Mouse (Mus musculus): ENCODE measurements around the gene Cetn2.

Gene Cetn2

DNA sequence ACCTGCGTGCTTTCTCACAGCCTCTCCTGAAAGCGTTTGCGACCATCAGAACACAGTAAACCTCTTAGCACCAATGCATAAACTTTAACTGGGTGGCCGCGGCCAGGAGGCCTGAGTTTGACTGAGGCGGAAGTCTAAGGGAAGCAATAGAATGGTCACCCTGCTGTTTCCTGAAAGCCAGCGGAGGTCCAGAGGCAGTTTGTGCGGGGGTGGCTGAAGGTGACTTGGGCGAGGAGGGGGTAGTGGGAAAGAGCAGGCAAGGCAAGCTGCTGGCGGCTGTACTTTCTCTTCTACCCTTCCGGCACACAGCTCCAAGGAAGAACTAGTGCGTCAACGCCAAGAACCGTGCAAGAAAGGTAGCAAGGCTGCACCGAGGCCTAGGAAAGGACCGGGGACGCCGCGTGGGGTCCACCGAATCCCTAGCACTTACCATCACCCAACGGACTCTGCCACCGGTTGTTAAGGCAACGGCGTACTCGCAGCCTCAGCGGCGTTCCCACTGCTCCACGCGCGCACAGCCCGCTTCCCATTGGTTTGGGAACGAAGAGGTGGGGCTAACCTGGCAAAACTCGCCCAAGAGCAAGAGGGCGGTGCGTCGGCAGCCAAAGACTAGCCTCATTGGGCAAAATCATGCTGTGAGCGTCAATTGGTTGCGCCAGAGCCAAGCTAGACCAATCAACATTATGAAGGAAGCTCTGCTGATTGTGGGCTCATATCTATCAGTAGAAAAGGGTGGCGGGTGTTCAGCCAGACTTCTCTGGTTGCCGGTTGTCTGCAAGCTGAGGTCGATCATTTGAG is at the start of gene Cetn2, which contains the start of gene Nsdhl:
Gene Cetn2 (minus strand): TSS at position 528 of the 798 bp plus-strand sequence.
Gene Nsdhl (plus strand): TSS at position 674 of the 798 bp plus-strand sequence.
- CTCF ChIA-PET, result no interaction called here

DNA sequence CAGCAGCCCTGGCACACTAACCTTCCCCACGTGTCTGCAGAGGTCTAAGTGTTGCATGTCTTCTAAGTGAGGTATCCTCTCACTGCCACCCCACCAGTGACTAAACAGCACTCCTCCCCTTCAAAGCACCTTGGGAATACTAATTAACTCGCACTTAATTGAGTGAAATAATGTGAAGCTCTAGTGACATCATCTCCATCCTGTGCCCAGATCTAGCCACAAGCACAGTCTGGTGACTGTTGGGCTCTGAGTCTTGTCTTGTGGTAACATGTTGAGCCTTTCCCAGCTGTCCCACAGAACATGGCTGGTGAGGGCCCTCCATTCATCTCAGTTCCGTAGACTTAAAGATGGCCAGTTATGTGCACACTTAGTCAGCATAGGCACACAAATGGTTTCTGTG is 44.5 kb upstream of the Cetn2 start:
- CTCF ChIA-PET, result no interaction called here

DNA sequence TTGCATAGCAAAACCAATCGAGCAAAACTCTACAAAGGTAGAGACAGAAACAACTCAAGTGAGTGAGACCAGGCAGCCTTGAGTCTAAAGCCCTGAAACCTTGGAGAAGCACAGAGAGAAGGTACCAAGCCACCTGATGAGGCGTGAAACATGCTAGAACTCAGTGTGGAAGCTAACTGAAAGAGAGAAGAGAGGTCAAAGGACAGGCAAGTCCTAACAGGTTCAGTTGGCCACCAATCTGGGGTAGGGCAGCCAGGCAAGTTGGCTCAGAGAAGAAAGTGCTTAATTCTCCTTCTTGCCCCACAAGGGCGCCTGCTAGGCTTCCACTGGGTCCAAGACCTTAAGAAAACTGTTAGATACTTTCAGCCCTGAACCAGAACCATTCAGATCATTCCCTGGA is 43.3 kb upstream of the Cetn2 start:
- CTCF ChIA-PET, result no interaction called here

- CTCF ChIA-PET, result no interaction called here
Measured at GRCm38 (mm10) chrX:72960431-72960830, 42.2 kb upstream of the Cetn2 start.

DNA sequence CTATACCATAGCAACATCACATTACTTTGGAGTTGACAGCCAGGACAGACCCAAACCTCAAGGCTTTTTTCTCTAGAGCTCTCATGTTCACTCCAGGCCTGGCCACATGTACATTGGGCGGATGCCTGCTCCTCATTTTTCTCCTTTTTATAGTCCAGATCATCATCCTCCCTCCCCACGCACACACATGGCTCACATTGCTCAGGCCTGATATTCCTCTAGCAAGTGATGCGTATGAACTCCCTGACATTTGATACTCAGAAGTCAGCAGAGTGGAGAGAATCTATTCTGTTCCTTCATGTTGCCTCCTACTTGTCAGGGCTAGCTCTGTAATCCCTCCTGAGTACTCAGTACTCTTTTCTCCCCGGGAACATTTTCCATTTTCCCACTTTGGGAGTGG is 38.3 kb upstream of the Cetn2 start:
- CTCF ChIA-PET, result no interaction called here

DNA sequence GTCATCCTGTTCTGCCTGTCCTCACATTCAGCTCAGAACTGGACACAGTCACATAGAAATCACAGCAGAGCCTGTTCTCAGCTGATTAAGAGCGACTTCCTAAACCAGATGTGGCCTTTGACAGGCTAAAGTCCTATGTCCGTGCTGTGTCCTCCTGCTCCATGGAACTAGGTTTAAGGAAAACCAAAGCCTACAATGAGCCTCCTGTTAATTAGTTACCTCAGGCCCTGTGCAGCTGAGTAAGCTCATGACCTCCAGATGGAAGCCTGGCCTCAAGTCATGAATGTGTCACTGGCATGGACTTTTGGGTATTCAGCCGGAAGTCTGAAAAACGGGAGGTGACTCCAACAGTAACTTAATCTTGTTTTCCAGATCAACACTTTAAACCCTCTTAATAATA is 35.3 kb upstream of the Cetn2 start:
- CTCF ChIA-PET, result no interaction called here

DNA sequence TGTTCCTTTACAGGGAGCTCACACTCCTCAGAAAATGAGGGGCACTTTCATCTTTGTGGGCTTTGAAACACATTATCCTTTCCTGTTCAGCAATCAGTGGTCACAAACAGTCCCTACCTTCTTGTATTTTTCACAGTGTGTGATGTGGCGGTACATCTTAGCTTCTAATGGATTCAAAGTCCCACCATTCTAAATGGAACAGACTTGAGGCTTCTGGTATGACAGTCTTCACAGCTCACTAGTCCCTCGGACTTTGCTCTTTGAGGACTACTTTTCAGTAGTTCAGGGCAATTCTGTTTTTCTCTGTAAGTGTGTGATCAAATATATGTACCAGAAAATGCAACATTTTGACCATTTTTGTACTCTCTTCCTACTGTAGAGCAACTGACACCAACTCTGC is 3.2 kb upstream of the Cetn2 start:
- CTCF ChIA-PET, result interaction anchor here (0.6 kb wide), 1 partner anchor 15 kb away, joined by 3 read pairs; no protein-coding TSS in a partner anchor

- CTCF ChIA-PET, result no interaction called here
Measured at GRCm38 (mm10) chrX:72918682-72919059, 460 bp upstream of the Cetn2 start.

GRCm38 (mm10) chrX:72911611-72912010 is 6.6 kb downstream of the Cetn2 start:
- CTCF ChIA-PET, result no interaction called here

GRCm38 (mm10) chrX:72908404-72908741 is 9.8 kb downstream of the Cetn2 start:
- CTCF ChIA-PET, result no interaction called here

GRCm38 (mm10) chrX:72907619-72908403 is 10.4 kb downstream of the Cetn2 start:
- CTCF ChIA-PET, result no interaction called here

- CTCF ChIA-PET, result no interaction called here
Measured at GRCm38 (mm10) chrX:72902530-72902929, 15.7 kb downstream of the Cetn2 start.

DNA sequence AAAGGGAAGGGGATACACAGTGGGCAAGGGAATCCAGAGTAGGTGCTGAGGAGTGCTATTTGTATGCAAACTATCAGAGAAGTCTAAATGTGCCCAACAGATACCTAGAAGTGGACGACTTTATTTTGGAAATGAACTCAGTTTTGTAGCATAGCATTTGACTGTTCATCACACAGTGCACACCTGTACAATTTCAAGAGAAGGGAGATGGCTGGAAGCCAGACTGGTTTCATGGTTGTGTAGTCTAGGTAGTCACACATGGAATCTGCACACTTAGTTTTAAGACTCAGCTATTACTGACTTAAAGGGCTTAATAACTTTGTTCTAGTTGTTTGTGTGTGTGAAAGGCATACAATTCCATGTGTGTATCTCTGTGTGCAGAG is 22.2 kb downstream of the Cetn2 start:
- CTCF ChIA-PET, result no interaction called here

- CTCF ChIA-PET, result no interaction called here
Measured at GRCm38 (mm10) chrX:72895388-72896054, 22.7 kb downstream of the Cetn2 start.
